Mouse (Mus musculus): ENCODE data around the gene Nab2. TPM values are rescaled to one million over a fixed set of nuclear protein-coding genes. Genes with fewer than 3 reads are reported as not detected.

The Nab2 gene
- total and polyA plus RNA-seq, 2 experiments from 2014 or later, result 1.1 to 4.1 TPM

DNA sequence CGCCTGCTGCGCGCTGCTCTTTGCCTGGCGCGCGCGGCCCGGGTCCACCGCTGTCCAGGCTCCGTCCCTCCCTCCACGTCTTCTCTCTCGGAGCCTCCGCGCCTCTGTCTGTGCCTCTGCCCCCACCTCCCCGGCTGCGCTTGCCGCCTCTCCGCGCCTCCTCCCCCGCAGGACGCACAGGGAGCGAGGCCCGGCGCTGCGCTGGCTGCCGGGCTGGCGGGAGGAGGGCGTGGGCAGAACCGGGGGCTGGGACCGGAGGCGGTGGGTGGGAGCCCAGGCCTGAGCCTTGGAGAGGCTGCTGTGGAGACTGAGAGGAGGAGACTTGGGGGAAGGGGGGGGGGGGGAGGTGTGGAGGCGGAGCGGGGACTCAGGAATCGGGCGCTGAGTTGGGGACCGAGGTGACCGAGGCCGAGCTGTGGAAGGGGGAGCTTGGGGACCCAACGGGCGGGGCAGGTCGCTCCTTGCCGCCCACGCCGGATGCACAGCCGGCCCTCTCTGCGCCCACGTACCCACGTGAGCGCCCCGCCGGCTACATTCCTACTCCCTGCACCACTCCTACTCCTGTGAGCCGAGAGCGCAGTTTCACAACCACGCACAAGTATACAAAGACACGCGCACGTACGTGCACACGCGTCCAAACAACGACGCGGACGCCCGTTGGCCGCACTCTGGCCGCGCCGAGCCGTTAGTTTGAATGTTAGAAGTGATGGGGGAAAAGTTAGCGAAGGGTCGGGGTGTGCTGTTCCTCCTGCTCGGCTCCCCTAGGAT is 1.7 kb downstream of the Nab2 start, which contains the start of gene Nemp1:
Nemp1 (plus strand) TSS at position 401 of the 768 bp plus-strand sequence.
- H3K27ac ChIP-seq, result peak within 1 kb of the TSS; percentile 78
- H3K4me2 ChIP-seq (ENCODE audit: low read depth, low read length), result peak within 1 kb of the TSS; percentile 90
- WGBS, result under 1% methylated on average over 63 of the region's 73 CpGs
- peaks cover 11% of the 10 kb centered on the region for H3K27me3 ChIP-seq (ENCODE audit: insufficient read depth, low read length)
- H3K9me3 ChIP-seq (ENCODE audit: low read length), result no peaks in the 10 kb centered on the region
- H3K4me1 ChIP-seq (ENCODE audit: insufficient read depth, low read length), result peaks cover 9% of the 10 kb centered on the region
- H3K4me3 ChIP-seq (ENCODE audit: low read length), result peak within 1 kb of the TSS; percentile 56
- ATAC-seq (peak; percentile 63), DNase-seq (ENCODE audit: low spot score) (peak; percentile 65)
- TF ChIP-seq CTCF (IDR thresholded peaks at IDR 0.05; ENCODE audit: low read depth), result no peak
- H3K36me3 ChIP-seq (ENCODE audit: insufficient read depth, low read length), result no peaks in the 10 kb centered on the region
- H3K9ac ChIP-seq (replicated peaks; ENCODE audit: low read length), result peak within 1 kb of the TSS; percentile 59

- H3K9me3 ChIP-seq (ENCODE audit: low read length), result no peaks in the 10 kb centered on the region
- H3K27ac ChIP-seq, result peak overlapping the region; percentile 78; the same call in 1 of the 2 replicates
- H3K4me1 ChIP-seq (ENCODE audit: insufficient read depth, low read length), result peaks cover 9% of the 10 kb centered on the region
- ATAC-seq, result no peak
- WGBS, result 10% methylated on average over 14 of the region's 14 CpGs
- peak overlapping the region; percentile 59; the same call in 1 of the 2 replicates for H3K9ac ChIP-seq (replicated peaks; ENCODE audit: low read length)
- TF ChIP-seq CTCF (IDR thresholded peaks at IDR 0.05; ENCODE audit: low read depth), result peak; percentile 13; the same call in 1 of the 2 replicates
- H3K4me2 ChIP-seq (ENCODE audit: low read depth, low read length), result peak overlapping the region; percentile 90
- no peaks in the 10 kb centered on the region for H3K36me3 ChIP-seq (ENCODE audit: insufficient read depth, low read length)
- H3K27me3 ChIP-seq (ENCODE audit: insufficient read depth, low read length), result peaks cover 11% of the 10 kb centered on the region
- peak overlapping the region; percentile 56 for H3K4me3 ChIP-seq (ENCODE audit: low read length)
- DNase-seq (ENCODE audit: low spot score), result no peak
Observed at GRCm38 (mm10) chr10:127665366-127666181, 2.8 kb downstream of the Nab2 start.

DNA sequence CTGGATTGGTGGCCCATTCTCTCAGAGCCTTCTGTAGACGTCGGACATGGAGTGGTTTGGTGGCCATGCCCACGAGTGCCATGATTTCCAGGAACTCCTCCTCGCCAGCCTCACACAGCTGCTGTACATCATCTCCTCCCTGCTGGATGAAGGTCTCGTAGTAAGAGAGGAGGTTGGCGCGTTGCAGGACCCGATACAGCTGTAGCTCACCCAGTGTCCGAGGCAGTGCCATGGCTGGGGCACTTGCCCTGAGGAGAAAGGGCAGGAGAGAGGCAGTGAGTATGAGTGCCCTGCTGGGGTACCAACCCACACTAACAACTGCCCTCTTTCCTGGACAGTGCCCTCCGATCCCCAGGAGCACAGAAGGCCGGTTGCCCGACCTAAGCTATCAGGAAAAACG is 3.5 kb downstream of the Nab2 start:
- TF ChIP-seq CTCF (IDR thresholded peaks at IDR 0.05; ENCODE audit: low read depth), result no peak
- no peak for DNase-seq (ENCODE audit: low spot score)
- H3K4me2 ChIP-seq (ENCODE audit: low read depth, low read length), result peak overlapping the region; percentile 13; the same call in 1 of the 2 replicates
- H3K9me3 ChIP-seq (ENCODE audit: low read length), result no peaks in the 10 kb centered on the region
- H3K27me3 ChIP-seq (ENCODE audit: insufficient read depth, low read length), result peaks cover 11% of the 10 kb centered on the region
- H3K27ac ChIP-seq, result no peak overlapping the region
- no peak overlapping the region for H3K9ac ChIP-seq (replicated peaks; ENCODE audit: low read length)
- 32% methylated on average over 13 of the region's 13 CpGs for WGBS
- no peak for ATAC-seq
- peaks cover 9% of the 10 kb centered on the region for H3K4me1 ChIP-seq (ENCODE audit: insufficient read depth, low read length)
- no peak overlapping the region for H3K4me3 ChIP-seq (ENCODE audit: low read length)
- no peaks in the 10 kb centered on the region for H3K36me3 ChIP-seq (ENCODE audit: insufficient read depth, low read length)

DNA sequence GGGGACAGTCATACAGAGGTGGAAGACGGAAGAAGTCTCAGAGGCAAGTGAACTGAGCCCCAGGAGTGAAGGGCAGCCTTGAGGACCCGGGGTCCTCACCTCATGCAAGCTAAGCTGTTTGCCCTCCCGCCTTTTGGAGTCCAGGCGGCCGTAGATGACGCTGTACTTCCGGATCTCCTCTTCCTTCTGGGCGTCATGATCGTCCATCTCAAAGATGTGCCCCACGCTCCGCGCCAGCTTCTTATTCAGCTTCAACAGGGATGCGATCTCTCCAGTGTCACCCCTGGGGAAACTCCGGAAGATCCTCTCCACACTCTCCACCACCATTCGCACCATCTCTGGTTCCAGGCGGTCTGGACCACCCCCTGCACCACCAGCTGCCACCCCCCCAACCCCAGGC is 4.2 kb downstream of the Nab2 start:
- Histone ChIP-seq H3K4me3 (ENCODE audit: low read length) (no peak overlapping the region), H3K27me3 (ENCODE audit: insufficient read depth, low read length) (peaks cover 11% of the 10 kb centered on the region), H3K4me1 (ENCODE audit: insufficient read depth, low read length) (peaks cover 9% of the 10 kb centered on the region)

DNA sequence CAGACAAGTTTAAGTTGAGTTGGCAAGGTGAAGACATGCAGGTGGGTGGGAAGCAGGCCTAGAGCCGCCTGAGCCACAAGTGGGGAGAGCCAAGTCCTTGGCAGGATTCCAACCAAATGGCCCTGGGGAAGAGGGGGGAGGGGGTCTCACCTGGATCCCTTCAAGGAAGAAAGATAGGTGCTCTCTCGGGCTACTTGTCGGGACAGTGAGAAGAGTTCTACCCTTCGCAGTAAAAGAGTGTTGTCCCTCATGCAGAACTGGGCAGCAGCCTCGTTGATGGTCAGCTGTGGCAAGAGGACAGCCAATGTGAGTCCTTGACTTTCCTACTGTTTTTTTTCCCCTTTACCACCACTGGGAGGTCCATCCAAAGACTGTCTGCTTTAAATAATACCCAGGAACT is 4.8 kb downstream of the Nab2 start:
- H3K27ac ChIP-seq, result no peak overlapping the region
- DNase-seq (ENCODE audit: low spot score), result no peak
- TF ChIP-seq CTCF (IDR thresholded peaks at IDR 0.05; ENCODE audit: low read depth), result no peak
- H3K4me1 ChIP-seq (ENCODE audit: insufficient read depth, low read length), result peaks cover 9% of the 10 kb centered on the region
- peaks cover 11% of the 10 kb centered on the region for H3K27me3 ChIP-seq (ENCODE audit: insufficient read depth, low read length)
- no peaks in the 10 kb centered on the region for H3K9me3 ChIP-seq (ENCODE audit: low read length)
- no peak overlapping the region for H3K4me3 ChIP-seq (ENCODE audit: low read length)
- ATAC-seq, result no peak
- H3K36me3 ChIP-seq (ENCODE audit: insufficient read depth, low read length), result no peaks in the 10 kb centered on the region
- H3K9ac ChIP-seq (replicated peaks; ENCODE audit: low read length), result no peak overlapping the region
- H3K4me2 ChIP-seq (ENCODE audit: low read depth, low read length), result no peak overlapping the region
- WGBS, result 29% methylated on average over 5 of the region's 5 CpGs

More for the DNA sequence above, 4.2 kb downstream of the Nab2 start:
- Histone ChIP-seq H3K4me2 (ENCODE audit: low read depth, low read length) (no peak overlapping the region), H3K36me3 (ENCODE audit: insufficient read depth, low read length) (no peaks in the 10 kb centered on the region), H3K27ac (no peak overlapping the region), H3K9ac (replicated peaks; ENCODE audit: low read length) (no peak overlapping the region), H3K9me3 (ENCODE audit: low read length) (no peaks in the 10 kb centered on the region)
- DNase-seq (ENCODE audit: low spot score), result no peak
- TF ChIP-seq CTCF (IDR thresholded peaks at IDR 0.05; ENCODE audit: low read depth), result no peak
- no peak for ATAC-seq
- WGBS, result 23% methylated on average over 16 of the region's 16 CpGs

- no peaks in the 10 kb centered on the region for H3K9me3 ChIP-seq (ENCODE audit: low read length)
- DNase-seq (ENCODE audit: low spot score), result peak; percentile 51
- TF ChIP-seq CTCF (IDR thresholded peaks at IDR 0.05; ENCODE audit: low read depth), result peak; percentile 42
- H3K36me3 ChIP-seq (ENCODE audit: insufficient read depth, low read length), result no peaks in the 10 kb centered on the region
- no peak overlapping the region; the same call in 1 of the 2 replicates for H3K4me3 ChIP-seq (ENCODE audit: low read length)
- H3K9ac ChIP-seq (replicated peaks; ENCODE audit: low read length), result no peak overlapping the region
- H3K4me1 ChIP-seq (ENCODE audit: insufficient read depth, low read length), result peaks cover 5% of the 10 kb centered on the region; the same call in 1 of the 2 replicates
- peak overlapping the region; percentile 8; the same call in 1 of the 2 replicates for H3K27ac ChIP-seq
- WGBS, result 16% methylated on average over 19 of the region's 19 CpGs
- no peak for ATAC-seq
- peaks cover 11% of the 10 kb centered on the region for H3K27me3 ChIP-seq (ENCODE audit: insufficient read depth, low read length)
- H3K4me2 ChIP-seq (ENCODE audit: low read depth, low read length), result peak overlapping the region; percentile 54
Observed at GRCm38 (mm10) chr10:127662666-127663253, 5.6 kb downstream of the Nab2 start.
